Mouse (Mus musculus) inflammation-experienced regulatory T-cells, adult 6 months (primary cell): Measurements from ENCODE around the gene Rpl41. TPM values are rescaled to one million over a fixed set of nuclear protein-coding genes. Genes with fewer than 3 reads are reported as not detected.

Source experiments
- polyA plus RNA-seq, 3 experiments: library from polyadenylated mRNA; unstranded; fragments of 100-300 nt; shearing (Covaris generic); gene quantifications; one replicate each; pipeline ENCODE4 v1.2.1; 2017

Gene Rpl41
- polyA plus RNA-seq, 3 experiments from 2014 or later, result 5,582 to 7,160 (median 6,033) TPM

Other genes starting within 250 kb of the Rpl41 start
- 10 to 100 TPM; 17.4 to 36.9 (median 27.5) TPM for gene Pan2, start 246.0 kb downstream of the Rpl41 start, polyA plus RNA-seq
- gene Cnpy2, start 226.8 kb downstream of the Rpl41 start, polyA plus RNA-seq, result 100 to 1,000 TPM; 101 to 106 (median 102) TPM
- 100 to 1,000 TPM; 138 to 155 (median 155) TPM for gene Cs, start 211.6 kb downstream of the Rpl41 start, polyA plus RNA-seq
- gene Coq10a, start 180.3 kb downstream of the Rpl41 start, polyA plus RNA-seq, result 10 to 100 TPM; 12.8 to 19.9 (median 17.3) TPM
- gene Ankrd52, start 172.2 kb downstream of the Rpl41 start, polyA plus RNA-seq, result 1 to 10 TPM; 1.7 to 6.7 (median 3.6) TPM
- gene Slc39a5, start 148.1 kb downstream of the Rpl41 start, polyA plus RNA-seq, result not detected
- 10 to 100 TPM; 68.8 to 87.0 (median 73.8) TPM for gene Nabp2, start 137.8 kb downstream of the Rpl41 start, polyA plus RNA-seq
- gene Rnf41, start 137.6 kb downstream of the Rpl41 start, polyA plus RNA-seq, result 10 to 100 TPM; 25.2 to 42.2 (median 37.9) TPM
- 10 to 100 TPM; 53.1 to 64.4 (median 57.2) TPM for gene Smarcc2, start 90.1 kb downstream of the Rpl41 start, polyA plus RNA-seq
- gene Myl6, start 55.2 kb downstream of the Rpl41 start, polyA plus RNA-seq, result 1,000 to 10,000 TPM in 1 of 3 experiments, 100 to 1,000 TPM in 2; 949 to 1,454 (median 955) TPM
- gene Myl6b, start 50.6 kb downstream of the Rpl41 start, polyA plus RNA-seq, result 1 to 10 TPM; 2.7 to 4.6 (median 4.5) TPM
- 10 to 100 TPM; 68.4 to 89.7 (median 70.4) TPM for gene Esyt1, start 23.4 kb downstream of the Rpl41 start, polyA plus RNA-seq
- 1 to 10 TPM; 5.6 to 9.2 (median 6.0) TPM for gene Zc3h10, start 1.5 kb downstream of the Rpl41 start, polyA plus RNA-seq
- gene Pa2g4, start 16.7 kb upstream of the Rpl41 start, polyA plus RNA-seq, result 100 to 1,000 TPM; 110 to 145 (median 137) TPM
- gene Erbb3, start 40.3 kb upstream of the Rpl41 start, polyA plus RNA-seq, result 1 to 10 TPM; 2.6 to 9.3 (median 3.9) TPM
- 1,000 to 10,000 TPM; 1,205 to 1,760 (median 1,564) TPM for gene Rps26, start 77.4 kb upstream of the Rpl41 start, polyA plus RNA-seq
- gene Ikzf4, start 96.7 kb upstream of the Rpl41 start, polyA plus RNA-seq, result 100 to 1,000 TPM in 2 of 3 experiments, 10 to 100 TPM in 1; 76.5 to 154 (median 110) TPM
- gene Suox, start 124.8 kb upstream of the Rpl41 start, polyA plus RNA-seq, result 10 to 100 TPM; 17.0 to 29.7 (median 24.3) TPM
- 10 to 100 TPM; 44.3 to 69.5 (median 63.9) TPM for gene Rab5b, start 147.0 kb upstream of the Rpl41 start, polyA plus RNA-seq
- gene Pmel, start 154.9 kb upstream of the Rpl41 start, polyA plus RNA-seq, result 1 to 10 TPM; 4.2 to 5.4 (median 4.3) TPM
- 10 to 100 TPM; 16.8 to 38.3 (median 19.9) TPM for gene Cdk2, start 155.7 kb upstream of the Rpl41 start, polyA plus RNA-seq
- gene Dgka, start 195.6 kb upstream of the Rpl41 start, polyA plus RNA-seq, result 100 to 1,000 TPM; 184 to 337 (median 319) TPM
- 10 to 100 TPM; 64.5 to 69.6 (median 66.4) TPM for gene Pym1, start 198.6 kb upstream of the Rpl41 start, polyA plus RNA-seq
- under 1 TPM; 0.21 to 0.68 (median 0.22) TPM for gene Mmp19, start 241.6 kb upstream of the Rpl41 start, polyA plus RNA-seq